Mouse (Mus musculus): ENCODE data around the gene Nkx3-2. TPM values are rescaled to one million over a fixed set of nuclear protein-coding genes. Genes with fewer than 3 reads are reported as not detected.

Nkx3-2 gene
- total RNA-seq, 1 experiment = 0.13 TPM

DNA sequence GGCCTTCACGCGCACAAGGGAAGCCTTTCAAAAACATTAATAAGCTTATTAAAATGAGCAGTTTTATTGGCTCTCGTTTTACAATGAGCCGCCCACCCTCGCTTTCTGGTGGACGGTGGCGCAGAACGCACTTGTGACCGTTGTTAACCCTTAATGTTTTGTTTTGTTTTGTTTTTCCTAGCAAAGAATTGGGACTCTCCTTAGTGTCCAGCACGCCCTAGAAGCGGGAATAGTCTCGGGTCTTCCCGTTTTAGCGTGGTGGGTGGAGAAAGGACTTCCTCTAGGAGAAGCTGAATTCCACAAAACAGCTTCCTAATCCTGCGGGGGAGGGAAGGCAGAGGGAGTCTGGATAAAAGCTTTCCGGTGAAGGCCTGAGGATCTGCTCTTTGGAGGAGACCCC, 9.5 kb downstream of the Nkx3-2 start:
- Histone ChIP-seq H3K9me3 (ENCODE audit: control insufficient read depth, insufficient read depth, low read depth, low read length) (no peaks in the 10 kb centered on the region), H3K4me1 (ENCODE audit: control insufficient read depth in 2 of 2, insufficient read depth in 2 of 2, low read length in 2 of 2, poor library complexity in 1 of 2) (peaks cover 0 to 4% of the 10 kb centered on the region in 2 experiments; a peak in 1 of 4 replicates), H3K27ac (ENCODE audit: insufficient read depth, low read depth, low read length, poor library complexity, severe bottlenecking) (no peak overlapping the region), H3K4me3 (ENCODE audit: insufficient read depth in 1 of 2, low read depth in 1 of 2, low read length in 2 of 2, poor library complexity in 1 of 2, severe bottlenecking in 1 of 2) (no peak overlapping the region), H3K36me3 (ENCODE audit: control insufficient read depth, insufficient read depth, low read length, poor library complexity, severe bottlenecking) (no peaks in the 10 kb centered on the region), H3K9ac (ENCODE audit: insufficient read depth, low read depth, low read length, poor library complexity, severe bottlenecking) (no peak overlapping the region)
- TF ChIP-seq MAFK (IDR thresholded peaks at IDR 0.05; ENCODE audit: insufficient read depth, low read depth, low read length) = no peak
- TF ChIP-seq ZC3H11A (IDR thresholded peaks at IDR 0.05; ENCODE audit: borderline replicate concordance, low read depth, low read length) = no peak
- no peak for TF ChIP-seq HCFC1 (IDR thresholded peaks at IDR 0.05; ENCODE audit: borderline replicate concordance, insufficient read depth, low read length)
- no peak for TF ChIP-seq CHD2 (IDR thresholded peaks at IDR 0.05; ENCODE audit: low read depth, low read length)
- no peak for TF ChIP-seq ZNF384 (IDR thresholded peaks at IDR 0.05; ENCODE audit: low read depth, low read length)
- in situ Hi-C loops (cut with MboI; ENCODE audit: low sequenced_read_pairs in 2 of 2, unreplicated experiment in 2 of 2) = no loop called here
- DNase-seq (ENCODE audit: low read depth, low spot score) = no peak

DNA sequence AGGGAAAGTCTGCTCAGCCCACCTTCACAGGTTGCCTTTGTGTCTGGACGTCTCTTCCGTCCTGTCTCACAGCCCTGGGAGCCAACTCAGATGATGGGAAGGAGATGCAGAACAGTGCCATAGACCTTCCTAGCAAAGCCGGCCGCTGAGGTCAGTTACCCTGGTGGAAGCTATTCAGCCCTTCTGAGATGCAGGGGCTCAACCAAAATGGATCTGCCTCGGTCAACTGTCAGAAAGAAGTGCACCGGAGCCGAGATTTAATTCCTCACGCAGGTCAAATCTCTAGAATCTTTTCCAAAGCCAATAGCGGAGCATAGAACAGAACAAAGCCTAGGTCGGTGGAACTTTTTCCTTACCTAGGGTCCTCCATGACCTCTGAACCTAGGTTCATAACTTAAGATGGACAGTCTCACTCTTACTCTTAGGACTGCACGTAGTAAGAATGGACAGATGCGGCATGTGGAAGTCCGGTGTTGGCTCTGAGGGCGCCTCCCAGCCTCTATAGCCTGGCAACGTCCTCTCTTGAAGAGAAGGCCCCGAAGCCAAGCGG, 10.0 kb downstream of the Nkx3-2 start:
- H3K4me1 ChIP-seq (ENCODE audit: control insufficient read depth in 2 of 2, insufficient read depth in 2 of 2, low read length in 2 of 2, poor library complexity in 1 of 2) = peaks cover 0 to 4% of the 10 kb centered on the region in 2 experiments; a peak in 1 of 4 replicates
- H3K9ac ChIP-seq (ENCODE audit: insufficient read depth, low read depth, low read length, poor library complexity, severe bottlenecking) = no peak overlapping the region
- H3K4me3 ChIP-seq (ENCODE audit: insufficient read depth in 1 of 2, low read depth in 1 of 2, low read length in 2 of 2, poor library complexity in 1 of 2, severe bottlenecking in 1 of 2) = no peak overlapping the region
- no peaks in the 10 kb centered on the region for H3K36me3 ChIP-seq (ENCODE audit: control insufficient read depth, insufficient read depth, low read length, poor library complexity, severe bottlenecking)
- in situ Hi-C loops (cut with MboI; ENCODE audit: low sequenced_read_pairs in 2 of 2, unreplicated experiment in 2 of 2) = no loop called here
- H3K9me3 ChIP-seq (ENCODE audit: control insufficient read depth, insufficient read depth, low read depth, low read length) = no peaks in the 10 kb centered on the region
- TF ChIP-seq CHD2 (IDR thresholded peaks at IDR 0.05; ENCODE audit: low read depth, low read length) (no peak), MAFK (IDR thresholded peaks at IDR 0.05; ENCODE audit: insufficient read depth, low read depth, low read length) (no peak), ZC3H11A (IDR thresholded peaks at IDR 0.05; ENCODE audit: borderline replicate concordance, low read depth, low read length) (no peak), HCFC1 (IDR thresholded peaks at IDR 0.05; ENCODE audit: borderline replicate concordance, insufficient read depth, low read length) (no peak), ZNF384 (IDR thresholded peaks at IDR 0.05; ENCODE audit: low read depth, low read length) (no peak)
- DNase-seq (ENCODE audit: low read depth, low spot score) = no peak
- H3K27ac ChIP-seq (ENCODE audit: insufficient read depth, low read depth, low read length, poor library complexity, severe bottlenecking) = no peak overlapping the region

DNA sequence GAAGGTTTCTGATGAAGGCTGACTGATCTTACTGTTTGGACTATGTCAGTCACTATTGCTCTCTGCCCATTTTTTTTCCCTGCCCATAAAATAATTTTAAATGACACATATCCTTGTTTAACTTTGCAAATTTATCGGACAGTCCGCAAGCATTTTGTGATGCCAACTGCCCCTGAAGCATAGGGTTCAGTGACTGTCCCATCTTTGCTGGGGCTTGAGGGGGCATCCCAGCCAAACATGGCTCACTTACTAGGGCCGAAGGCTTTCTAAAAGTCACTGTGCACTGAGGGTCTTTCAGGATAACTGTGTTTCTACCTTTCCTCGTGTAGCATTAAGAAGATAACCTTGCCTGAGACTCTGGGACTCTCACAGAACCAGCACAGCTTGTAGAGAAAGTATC, 11.6 kb downstream of the Nkx3-2 start:
- in situ Hi-C loops (cut with MboI; ENCODE audit: low sequenced_read_pairs in 2 of 2, unreplicated experiment in 2 of 2) = no loop called here

DNA sequence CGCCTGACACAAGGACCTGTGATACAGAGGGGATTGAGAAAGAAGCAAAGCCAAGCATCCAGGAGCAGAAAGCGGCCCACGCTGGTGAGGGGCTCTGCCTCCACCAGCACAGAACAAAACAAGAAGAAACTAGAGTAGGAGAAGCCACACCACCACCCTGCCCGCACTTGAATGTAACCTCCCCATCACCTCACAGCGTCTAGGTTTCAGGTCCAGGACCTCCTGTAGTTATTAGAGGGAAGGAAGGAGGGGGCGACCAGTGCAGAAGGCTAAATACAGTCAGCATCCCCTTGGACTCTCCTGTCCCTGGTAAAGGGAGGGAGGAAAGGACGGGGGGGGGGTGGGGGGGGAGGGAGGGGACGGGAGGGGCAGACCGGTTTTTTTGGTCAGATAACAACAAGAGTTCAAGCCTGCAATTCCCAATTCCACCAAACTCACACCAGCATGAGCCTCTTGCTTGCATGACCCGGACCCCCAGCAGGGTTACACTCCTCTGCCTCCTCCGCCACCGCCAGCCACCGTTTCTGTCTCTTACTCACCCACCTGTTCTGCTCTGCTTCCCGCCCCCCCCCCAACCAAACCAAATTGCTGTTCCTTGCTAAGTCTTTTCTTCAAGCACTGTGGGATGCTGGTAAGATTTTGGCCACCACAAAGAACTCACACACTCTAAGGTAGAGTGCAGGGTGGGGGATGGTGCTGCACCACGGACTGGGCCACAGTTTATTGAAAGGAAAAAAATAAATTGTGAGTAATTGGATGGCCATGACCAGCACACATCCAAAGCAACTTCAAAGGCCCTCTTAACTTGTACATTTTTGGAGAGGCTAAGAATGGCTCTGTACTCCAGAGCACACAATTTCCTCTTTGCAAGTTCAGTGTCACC, 19.2 kb downstream of the Nkx3-2 start:
- no peak for DNase-seq (ENCODE audit: low read depth, low spot score)
- in situ Hi-C loops (cut with MboI; ENCODE audit: low sequenced_read_pairs in 2 of 2, unreplicated experiment in 2 of 2) = no loop called here
- H3K4me3 ChIP-seq (ENCODE audit: insufficient read depth in 1 of 2, low read depth in 1 of 2, low read length in 2 of 2, poor library complexity in 1 of 2, severe bottlenecking in 1 of 2) = peak overlapping the region in 1 of 2 experiments; percentile 26; a peak in 1 of 4 replicates
- H3K9ac ChIP-seq (ENCODE audit: insufficient read depth, low read depth, low read length, poor library complexity, severe bottlenecking) = no peak overlapping the region
- TF ChIP-seq CHD2 (IDR thresholded peaks at IDR 0.05; ENCODE audit: low read depth, low read length) (no peak), HCFC1 (IDR thresholded peaks at IDR 0.05; ENCODE audit: borderline replicate concordance, insufficient read depth, low read length) (no peak), MAFK (IDR thresholded peaks at IDR 0.05; ENCODE audit: insufficient read depth, low read depth, low read length) (no peak), ZNF384 (IDR thresholded peaks at IDR 0.05; ENCODE audit: low read depth, low read length) (no peak), ZC3H11A (IDR thresholded peaks at IDR 0.05; ENCODE audit: borderline replicate concordance, low read depth, low read length) (no peak)
- H3K36me3 ChIP-seq (ENCODE audit: control insufficient read depth, insufficient read depth, low read length, poor library complexity, severe bottlenecking) = no peaks in the 10 kb centered on the region
- H3K9me3 ChIP-seq (ENCODE audit: control insufficient read depth, insufficient read depth, low read depth, low read length) = no peaks in the 10 kb centered on the region
- H3K27ac ChIP-seq (ENCODE audit: insufficient read depth, low read depth, low read length, poor library complexity, severe bottlenecking) = no peak overlapping the region
- H3K4me1 ChIP-seq (ENCODE audit: control insufficient read depth in 2 of 2, insufficient read depth in 2 of 2, low read length in 2 of 2, poor library complexity in 1 of 2) = no peaks in the 10 kb centered on the region; a peak in 1 of 4 replicates

More for the DNA sequence above, 11.6 kb downstream of the Nkx3-2 start:
- TF ChIP-seq MAFK (IDR thresholded peaks at IDR 0.05; ENCODE audit: insufficient read depth, low read depth, low read length) = no peak
- TF ChIP-seq HCFC1 (IDR thresholded peaks at IDR 0.05; ENCODE audit: borderline replicate concordance, insufficient read depth, low read length) = no peak
- no peak for TF ChIP-seq ZC3H11A (IDR thresholded peaks at IDR 0.05; ENCODE audit: borderline replicate concordance, low read depth, low read length)
- TF ChIP-seq ZNF384 (IDR thresholded peaks at IDR 0.05; ENCODE audit: low read depth, low read length) = no peak
- TF ChIP-seq CHD2 (IDR thresholded peaks at IDR 0.05; ENCODE audit: low read depth, low read length) = no peak
- no peak overlapping the region for H3K27ac ChIP-seq (ENCODE audit: insufficient read depth, low read depth, low read length, poor library complexity, severe bottlenecking)
- H3K9ac ChIP-seq (ENCODE audit: insufficient read depth, low read depth, low read length, poor library complexity, severe bottlenecking) = no peak overlapping the region
- H3K4me3 ChIP-seq (ENCODE audit: insufficient read depth in 1 of 2, low read depth in 1 of 2, low read length in 2 of 2, poor library complexity in 1 of 2, severe bottlenecking in 1 of 2) = no peak overlapping the region
- H3K4me1 ChIP-seq (ENCODE audit: control insufficient read depth in 2 of 2, insufficient read depth in 2 of 2, low read length in 2 of 2, poor library complexity in 1 of 2) = peaks cover 0 to 4% of the 10 kb centered on the region in 2 experiments; a peak in 1 of 4 replicates
- H3K9me3 ChIP-seq (ENCODE audit: control insufficient read depth, insufficient read depth, low read depth, low read length) = no peaks in the 10 kb centered on the region
- no peak for DNase-seq (ENCODE audit: low read depth, low spot score)
- no peaks in the 10 kb centered on the region for H3K36me3 ChIP-seq (ENCODE audit: control insufficient read depth, insufficient read depth, low read length, poor library complexity, severe bottlenecking)
